Mouse (Mus musculus) gastrocnemius, postnatal 4 days (tissue): Measurements from ENCODE around the gene Trp53bp1. TPM values are rescaled to one million over a fixed set of nuclear protein-coding genes. Genes with fewer than 3 reads are reported as not detected.

Experiments
- DNase-seq, 2 experiments: peaks; one replicate each; pipeline ENCODE4 v3.0.0; 2021 to 2022; ENCODE audit warnings: low spot score in 2 of 2, mixed read lengths in 2 of 2
- total RNA-seq, 2 experiments: library from RNA; stranded (reverse); gene quantifications; 2 replicates each; pipeline ENCODE4 v1.2.3; 2021

The Trp53bp1 gene
- total RNA-seq, 2 experiments from 2014 or later, result 46.4 to 58.2 TPM

DNA sequence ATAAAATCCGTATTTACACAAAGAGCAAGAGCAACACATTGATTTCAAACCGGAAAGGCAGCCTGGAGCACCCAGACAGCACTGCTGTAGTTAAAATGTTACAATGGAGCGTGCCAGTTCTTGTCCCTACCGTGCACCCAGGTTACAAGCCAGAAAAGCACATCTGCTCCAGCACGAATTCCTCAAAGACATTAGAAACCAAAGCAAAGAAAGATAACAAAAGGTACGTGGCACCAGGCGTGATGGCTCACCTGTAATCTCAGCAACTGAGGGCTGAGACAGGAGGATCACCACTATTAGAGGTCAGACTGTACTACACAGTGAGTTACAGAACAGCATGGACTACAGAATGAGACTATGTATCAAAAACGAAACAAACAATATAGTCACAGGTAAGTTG, 2.8 kb downstream of the Trp53bp1 start:
- DNase-seq, result no peak

DNA sequence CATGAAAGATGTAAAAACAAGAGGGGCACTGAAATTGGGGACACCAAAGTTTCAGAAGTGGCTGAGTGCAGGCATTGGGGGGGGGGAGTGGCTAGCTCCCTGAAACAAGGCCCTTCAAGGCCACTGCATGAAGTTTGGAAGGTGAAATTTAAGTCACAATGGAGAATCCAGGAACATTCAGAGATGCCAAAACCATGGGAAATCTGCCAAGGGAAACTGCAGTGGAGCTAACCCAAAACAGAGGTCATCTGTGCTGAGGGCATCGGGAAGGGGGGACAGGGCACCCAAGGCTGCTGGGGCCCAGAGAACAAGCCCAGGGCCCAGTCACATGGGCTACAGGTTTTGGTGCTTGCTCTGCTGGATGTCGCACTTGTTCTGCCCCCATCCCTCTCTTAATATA, 21.4 kb downstream of the Trp53bp1 start:
- DNase-seq, result no peak

DNA sequence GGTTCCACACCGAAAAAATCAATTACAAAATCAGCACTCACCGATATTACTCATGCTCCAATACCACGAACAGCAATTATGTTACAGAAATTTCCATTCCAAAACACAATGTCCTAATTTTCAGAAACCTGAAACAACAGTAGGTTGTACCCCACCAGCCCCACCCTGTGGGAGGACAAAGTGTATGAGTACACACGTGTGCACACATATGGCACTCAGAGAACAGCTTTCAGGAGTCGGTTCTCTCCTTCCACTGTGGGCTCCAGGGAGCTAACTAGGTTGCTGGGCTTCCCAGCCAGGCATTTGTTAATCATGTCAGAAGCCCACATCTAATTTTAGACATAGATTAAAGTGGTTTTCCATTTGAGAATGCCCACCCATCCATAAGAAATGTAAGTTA, 27.1 kb downstream of the Trp53bp1 start:
- DNase-seq, result no peak

DNA sequence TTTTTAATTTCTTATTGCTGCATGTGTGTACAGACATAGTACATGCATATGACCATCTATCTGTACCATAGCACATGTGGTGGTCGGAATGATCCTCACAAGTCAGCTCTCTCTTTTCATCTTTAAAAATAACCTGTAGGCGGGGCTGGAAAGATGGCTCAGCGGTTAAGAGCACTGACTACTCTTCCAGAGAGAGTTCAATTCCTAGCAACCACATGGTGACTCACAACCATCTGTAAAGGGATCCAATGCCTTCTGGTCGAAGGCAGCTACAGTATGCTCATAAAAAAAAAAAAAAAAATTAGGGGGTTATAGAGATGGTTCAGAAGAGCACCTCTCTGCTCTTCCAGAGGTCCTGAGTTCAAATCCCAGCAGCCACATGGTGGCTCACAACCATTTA, 31.8 kb downstream of the Trp53bp1 start:
- DNase-seq, result no peak

DNA sequence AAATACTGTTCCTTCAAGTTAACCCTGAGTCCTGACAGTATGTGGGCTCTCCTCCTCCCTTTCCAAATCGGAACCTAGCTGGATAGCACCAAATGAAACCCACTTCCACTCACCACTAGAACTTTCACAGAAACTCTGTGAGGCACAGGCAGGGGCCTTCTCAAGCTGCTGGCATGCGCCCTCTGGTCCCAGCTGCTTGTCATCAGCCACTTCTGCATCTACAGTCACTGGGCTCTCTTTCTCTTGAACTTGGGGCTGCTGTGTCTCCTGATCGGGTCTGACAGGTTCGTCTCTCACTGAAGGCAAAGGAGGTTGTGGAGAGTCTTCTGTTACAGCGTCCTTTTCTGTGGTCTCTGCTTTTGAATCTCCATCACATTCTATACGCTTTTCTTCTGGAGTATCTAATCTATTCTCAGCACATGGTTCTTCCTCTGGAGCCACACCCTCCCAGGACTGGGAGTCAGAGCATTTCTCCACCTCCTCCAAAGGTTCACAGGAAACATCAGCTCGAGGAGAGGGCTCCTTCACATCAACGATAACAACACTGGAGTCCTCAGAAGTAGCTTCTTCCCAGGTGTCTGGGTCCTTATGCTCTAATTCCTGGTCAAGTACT, 35.6 kb downstream of the Trp53bp1 start:
- no peak for DNase-seq

DNA sequence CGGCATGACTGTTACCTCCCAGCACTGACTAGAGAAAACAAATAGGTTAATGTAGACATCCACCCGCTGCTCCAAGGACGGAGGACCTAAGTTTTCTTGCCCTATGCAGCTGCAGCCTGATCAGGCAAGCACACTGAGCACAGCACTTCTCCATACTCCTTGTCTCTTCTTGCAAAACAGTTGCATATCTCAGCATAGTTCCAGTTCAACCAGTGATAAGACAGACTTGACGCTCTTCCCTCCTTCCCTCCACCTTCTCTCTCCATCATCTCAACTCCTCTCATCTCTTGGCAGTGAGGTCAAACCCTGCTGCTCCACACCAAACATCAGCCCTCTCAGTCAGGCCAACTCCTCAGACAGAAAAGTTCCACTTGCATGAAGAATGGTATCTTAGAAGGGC, 43.1 kb downstream of the Trp53bp1 start:
- DNase-seq, result no peak

DNA sequence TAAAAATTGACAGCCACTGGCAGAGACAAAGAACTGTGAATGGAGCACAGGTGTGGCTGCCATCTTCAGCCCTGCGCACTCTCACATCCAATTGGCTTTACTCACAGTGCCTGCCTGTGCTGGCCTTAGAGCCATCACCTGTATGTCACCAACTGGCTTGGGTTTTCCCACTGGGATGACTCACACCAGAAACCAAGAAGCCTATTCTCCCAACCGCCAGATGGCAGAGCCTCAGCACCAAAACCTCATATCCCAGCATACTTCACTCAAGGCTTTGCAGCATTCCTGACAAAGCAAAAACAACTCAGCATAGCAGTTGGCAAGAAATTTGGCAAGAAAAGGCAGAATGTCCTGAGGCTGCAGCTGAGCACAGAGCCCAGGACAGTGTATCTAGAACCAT, 48.2 kb downstream of the Trp53bp1 start:
- no peak for DNase-seq

DNA sequence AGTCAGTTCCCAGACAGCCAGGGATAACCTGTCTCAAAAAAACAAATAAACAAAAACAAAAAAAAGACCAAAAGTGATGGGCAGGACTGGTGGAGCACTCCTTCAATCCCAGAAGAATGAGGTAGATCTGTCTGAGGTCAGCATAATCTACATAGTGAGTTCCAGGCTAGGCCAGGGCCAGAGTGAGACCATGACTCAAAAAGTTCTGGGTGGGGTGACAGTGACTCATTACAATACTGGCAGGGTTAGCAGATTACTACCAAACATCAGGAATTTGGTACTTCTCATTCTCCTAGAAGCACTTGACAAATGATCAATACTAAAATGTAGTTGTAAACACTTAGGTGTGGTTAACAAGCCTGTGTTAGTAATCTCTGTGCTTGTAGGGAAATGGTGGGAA, 51.2 kb downstream of the Trp53bp1 start:
- no peak for DNase-seq

DNA sequence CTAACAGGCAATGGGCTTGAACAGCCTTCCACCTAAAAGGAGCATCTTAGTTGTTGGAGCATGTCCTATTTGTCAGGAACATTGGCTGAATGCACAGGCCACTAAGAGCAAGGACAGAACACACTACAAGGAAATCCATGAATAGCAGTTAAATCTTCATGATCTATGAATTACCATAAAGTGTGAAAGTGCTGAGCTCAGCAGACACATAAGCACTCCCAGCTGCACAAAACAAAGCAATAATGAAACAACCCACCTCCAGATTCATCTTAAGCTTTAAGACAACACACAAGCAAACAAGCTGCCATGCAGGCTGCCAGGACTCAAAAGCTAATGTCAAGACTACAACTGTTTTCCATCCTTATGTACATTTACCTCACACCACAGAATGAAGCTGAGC, 52.0 kb downstream of the Trp53bp1 start:
- DNase-seq, result no peak

DNA sequence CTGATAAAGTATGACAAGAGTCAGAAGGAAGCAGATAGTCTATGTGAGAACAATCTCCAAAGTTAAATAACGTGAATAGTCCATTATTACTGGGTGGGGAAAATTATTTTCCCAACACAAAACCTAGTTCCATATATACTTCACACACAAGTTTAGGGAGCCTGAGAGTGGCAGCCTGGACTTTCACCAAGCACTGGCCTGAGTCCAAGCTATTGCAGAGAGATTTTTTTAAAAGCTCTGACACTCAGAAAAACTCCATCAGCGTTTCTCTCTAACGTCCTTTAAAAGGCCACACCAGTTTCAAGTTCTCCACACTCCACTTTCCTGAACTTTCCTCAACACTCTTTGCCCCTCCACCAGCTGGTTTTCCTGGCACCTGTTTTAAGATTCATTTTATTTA, 56.7 kb downstream of the Trp53bp1 start:
- no peak for DNase-seq

DNA sequence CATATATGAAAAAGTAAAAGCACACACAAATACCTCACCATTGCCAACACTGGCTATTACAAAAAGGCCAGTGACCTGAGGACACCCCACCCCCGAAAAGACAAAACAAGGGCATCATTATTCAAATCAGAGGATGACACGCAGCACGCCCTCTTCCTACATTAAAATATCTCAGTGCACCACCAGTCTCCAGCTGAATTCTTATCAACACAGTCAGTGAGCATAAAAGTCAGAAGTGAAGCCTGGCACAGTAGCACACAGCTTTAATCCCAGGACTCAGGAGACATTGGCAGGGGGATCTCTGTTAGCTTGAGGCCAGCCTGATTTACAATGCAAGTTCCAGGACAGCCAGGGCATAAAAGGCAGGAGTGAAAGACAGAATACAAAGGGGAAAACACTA, 64.7 kb downstream of the Trp53bp1 start:
- no peak for DNase-seq

DNA sequence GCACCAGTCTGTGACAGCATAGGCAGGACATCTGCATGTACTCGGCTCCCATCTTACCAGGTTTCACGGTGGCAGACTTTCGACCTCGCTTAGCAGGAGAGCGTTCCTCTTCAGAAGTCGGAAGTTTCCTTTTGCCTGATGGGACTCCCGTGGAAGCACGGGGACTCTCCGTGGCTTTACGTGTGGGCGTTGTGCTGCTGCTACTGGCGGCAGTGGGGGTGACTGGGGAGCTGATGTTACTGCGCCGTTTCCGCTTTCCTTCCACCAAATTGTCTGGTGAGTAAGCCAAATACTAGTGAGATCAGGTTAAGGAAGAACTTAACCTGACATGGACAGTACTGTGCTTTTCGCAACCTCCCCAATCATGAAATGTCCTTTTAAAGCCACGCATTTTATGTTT, 66.9 kb downstream of the Trp53bp1 start:
- DNase-seq, result no peak

DNA sequence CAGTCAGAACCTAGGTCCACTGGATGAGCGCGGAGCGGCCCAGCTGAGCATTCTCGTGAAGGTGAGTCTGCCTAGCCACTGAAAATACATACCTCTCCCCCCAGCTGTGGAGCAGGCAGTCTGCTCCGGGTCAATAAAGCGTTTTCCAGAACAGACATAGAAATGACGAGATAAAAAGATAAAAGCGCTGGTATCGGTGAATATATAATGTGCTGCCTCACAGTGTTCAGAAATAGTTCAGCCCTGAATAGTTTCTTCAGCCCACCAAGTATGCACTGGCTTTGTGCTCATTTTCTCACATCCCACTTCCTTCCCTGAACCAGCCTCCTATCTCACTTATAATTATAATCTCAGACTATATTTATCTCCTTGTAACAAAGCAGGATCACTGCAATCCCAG, 75.7 kb downstream of the Trp53bp1 start:
- no peak for DNase-seq

DNA sequence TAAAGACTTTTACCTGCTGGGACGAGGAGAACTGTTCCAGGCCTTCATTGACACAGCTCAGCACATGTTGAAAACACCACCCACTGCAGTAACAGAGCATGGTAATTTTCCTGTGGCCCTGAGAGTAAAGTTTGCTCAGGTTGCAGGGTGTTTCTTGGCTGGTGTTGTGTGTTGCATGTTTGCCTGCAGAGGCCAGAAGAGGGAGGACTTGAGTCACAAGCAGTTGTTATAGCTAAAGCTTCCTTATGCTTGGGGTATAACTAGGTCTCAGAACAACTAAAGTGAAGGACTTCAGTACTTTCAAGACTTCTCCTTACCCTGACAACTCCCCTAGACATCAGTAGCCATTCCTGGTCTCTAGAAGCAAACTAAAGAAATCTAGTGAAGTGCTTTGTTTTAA, 82.7 kb downstream of the Trp53bp1 start:
- no peak for DNase-seq

DNA sequence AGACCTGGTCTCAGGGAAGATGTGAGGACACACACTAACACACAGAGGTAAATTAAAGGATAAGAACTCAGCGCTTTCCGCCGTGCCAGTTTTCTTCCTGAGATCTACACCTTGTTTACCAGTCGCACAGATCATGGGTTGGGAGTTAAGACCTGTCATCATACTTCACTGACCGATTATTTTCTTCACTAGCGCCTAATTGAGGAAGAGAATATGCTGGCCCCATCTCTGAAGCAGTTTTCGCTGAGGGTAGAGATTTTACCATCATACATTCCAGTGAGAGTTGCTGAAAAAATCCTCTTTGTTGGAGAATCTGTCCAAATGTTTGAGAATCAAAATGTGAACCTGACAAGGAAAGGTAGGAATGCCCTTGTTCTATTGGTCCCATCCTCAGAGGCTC, 87.1 kb downstream of the Trp53bp1 start:
- DNase-seq, result no peak

DNA sequence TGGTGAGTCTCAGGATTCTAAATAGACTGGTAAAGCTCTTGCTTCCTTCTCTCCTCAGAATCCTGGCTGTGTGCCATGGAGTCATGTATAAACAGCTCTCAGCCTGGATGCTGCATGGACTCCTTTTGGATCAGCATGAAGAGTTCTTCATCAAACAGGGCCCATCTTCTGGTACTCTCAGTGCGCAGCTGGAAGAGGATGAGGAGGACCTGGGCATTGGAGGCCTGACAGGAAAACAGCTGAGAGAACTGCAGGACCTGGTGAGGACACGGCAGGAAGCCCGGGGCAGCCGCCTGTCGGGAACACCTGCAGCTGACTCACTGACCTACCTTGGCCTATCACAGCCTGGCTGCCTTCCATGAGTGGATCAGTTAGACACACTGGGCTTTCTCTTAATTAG, 87.8 kb downstream of the Trp53bp1 start:
- DNase-seq, result no peak

DNA sequence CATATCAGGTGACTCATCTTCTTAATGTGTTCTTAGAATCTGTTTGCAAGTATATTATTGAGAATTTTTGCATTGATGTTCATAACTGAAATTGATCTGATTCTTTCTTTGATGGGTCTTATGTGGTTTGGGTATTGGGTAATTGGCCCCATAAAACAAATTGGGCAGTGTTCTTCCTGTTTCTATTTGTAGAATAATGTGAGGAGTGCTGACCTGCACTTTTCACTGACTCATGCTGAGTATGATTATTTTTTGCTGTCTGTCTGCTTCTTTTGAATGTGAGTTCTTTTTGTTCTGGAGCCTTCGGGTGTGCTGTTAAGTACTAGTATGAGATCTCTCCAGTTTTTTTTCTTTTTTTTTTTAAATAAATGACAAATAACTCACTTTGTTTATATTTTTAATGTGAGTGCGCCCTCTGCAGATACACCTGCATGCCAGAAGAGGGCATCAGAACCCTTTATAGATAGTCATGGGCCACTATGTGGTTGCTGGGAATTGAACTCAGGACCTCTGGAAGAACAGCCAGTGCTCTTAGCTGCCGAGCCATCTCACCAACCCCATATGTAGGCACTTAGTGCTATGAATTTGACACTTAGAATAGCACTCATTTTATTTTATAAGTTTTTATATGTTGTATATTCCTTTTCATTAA, 92.3 kb downstream of the Trp53bp1 start:
- no peak for DNase-seq

DNA sequence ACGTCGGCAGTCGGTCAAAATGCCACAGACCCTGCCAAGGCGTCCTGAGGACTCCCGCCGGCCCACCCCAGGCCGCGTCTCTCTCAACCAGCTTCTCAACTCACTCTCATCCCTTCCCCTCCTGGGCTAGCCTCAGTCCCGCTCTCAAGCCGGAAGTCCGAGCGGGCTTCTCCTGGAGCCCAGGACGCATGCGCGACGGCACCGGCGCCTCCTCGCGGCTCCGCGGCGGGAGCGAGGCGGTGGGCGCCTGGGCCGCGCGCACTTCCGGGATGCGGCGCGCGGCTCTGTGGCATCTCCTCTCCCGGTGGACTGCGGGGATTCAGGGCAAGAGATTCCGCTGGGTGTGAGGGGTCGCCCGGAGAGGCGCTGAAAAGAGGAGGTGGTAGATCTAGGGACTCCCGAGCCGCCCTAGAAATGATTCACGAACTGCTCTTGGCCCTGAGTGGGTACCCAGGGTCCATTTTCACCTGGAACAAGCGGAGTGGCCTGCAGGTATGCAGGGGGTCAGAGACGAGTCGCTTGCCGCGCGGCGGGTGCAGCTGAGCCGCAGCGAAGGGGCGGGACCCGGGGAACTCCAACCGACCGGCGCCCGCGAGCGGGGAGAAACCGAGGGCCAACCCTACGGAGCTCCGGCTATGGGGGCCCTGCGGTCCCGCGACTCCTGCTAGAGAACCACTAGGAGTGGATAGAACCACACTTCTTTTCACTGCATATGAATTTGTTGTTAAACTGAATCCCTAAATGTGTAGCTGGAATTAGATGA, 100.0 kb downstream of the Trp53bp1 start, which contains the start of gene Zscan29:
TSS of gene Zscan29 (minus strand) at position 146 of the 763 bp plus-strand sequence.
- DNase-seq, result peak; percentile 88 to 92

DNA sequence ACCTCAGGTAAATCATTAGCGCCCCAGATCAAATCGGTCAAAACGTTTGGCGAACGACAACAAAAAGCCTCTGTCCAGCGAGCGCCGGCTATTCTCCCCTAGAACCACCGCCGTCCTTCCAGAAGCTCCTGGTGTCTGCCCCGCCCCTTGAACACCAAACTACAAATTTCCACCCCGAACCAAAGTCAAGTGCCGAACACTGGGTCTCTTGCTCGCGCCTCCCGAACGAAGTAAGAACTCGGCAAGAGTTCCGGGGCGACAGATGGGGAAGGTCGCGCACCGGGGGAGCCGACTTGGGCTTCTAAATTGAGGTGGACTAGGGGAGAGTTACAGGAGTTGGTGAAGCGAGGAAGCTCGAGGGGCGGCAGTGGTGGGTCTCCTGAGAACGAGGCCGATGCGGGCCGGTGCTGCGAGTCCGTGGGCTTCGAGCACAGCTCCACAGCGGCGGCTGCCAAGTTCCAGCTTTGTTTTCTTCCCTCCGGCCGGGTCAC, 100.7 kb downstream of the Trp53bp1 start, which contains the start of gene Tubgcp4:
TSS of gene Tubgcp4 (plus strand) at position 174 of the 491 bp plus-strand sequence.
- no peak for DNase-seq

DNA sequence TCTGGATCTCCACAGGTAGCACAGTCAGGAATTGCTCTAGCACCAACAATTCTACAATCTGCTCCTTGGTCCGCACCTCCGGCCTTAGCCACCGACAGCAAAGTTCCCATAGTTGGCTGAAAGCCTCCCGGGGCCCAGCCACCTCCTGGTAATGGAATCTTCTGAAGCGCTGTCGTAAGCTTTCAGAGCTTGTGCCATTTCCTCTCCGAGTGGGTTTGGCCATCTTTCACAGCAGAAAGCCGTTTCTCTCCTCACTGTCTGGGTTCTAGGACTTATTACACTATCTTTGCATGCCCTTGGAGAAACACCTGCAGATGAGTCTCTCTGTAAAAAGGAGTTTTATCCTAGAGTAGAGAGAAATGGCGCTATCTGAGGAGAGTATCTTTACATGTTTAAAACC, 101.3 kb downstream of the Trp53bp1 start:
- peak in 1 of 2 experiments; percentile 29 for DNase-seq

DNA sequence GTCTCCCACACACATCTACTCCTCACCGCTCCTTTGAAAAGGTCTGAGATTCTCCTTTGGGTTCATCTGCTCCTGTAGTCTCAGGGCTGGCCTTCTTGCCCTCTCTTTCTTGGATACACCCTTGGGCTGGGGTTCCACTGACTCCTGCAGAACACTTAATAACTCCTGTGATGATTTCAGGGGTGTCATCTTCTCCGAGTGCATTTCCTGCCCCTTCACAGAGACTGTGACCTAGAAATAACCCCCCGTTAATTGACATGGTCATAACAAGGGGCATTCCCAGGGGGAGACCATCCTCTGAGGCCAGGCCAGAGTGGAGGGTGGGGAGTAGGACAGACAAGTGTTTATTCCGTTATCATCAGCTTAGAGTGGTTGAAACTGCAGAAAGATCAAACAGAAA, 102.0 kb downstream of the Trp53bp1 start:
- DNase-seq, result no peak

DNA sequence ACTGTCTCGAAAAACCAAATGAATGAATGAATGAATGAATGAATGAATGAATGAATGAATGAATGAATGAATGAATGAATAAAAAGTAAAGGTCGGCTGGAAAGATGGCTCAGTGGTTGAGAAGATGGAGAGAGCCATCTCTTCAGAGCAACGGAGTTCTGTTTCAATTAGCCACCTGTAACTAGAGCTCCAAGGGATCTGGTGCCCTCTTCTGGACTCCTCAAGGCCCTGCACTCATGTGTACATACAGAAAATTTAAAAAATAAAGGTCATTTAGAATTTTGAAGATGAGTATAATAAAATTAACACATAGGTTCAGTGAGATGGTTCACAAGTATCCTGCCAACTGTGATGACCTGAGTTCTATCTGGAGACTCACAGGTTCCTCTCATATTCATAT, 118.1 kb downstream of the Trp53bp1 start:
- DNase-seq, result no peak
